Mouse (Mus musculus) MEL (cell line): ENCODE results near the gene Tmppe.

ENCODE experiments used
- CTCF ChIP-seq, 3 experiments: IDR thresholded peaks in 2 of 3; conservative IDR thresholded peaks in 1 of 3; 2 replicates each; pipeline ENCODE4 v1.5.1; 2011 to 2012; ENCODE audit warnings: low read length in 3 of 3, low read depth in 2 of 3, mild to moderate bottlenecking in 2 of 3, improper control_type of control experiment in 1 of 3, inconsistent platforms in 1 of 3, mixed read lengths in 1 of 3, moderate library complexity in 1 of 3; ENCODE audit not compliant: control insufficient read depth in 1 of 3, insufficient read depth in 1 of 3, poor library complexity in 1 of 3, severe bottlenecking in 1 of 3
- EP300 ChIP-seq, 2 experiments: IDR thresholded peaks; 2 replicates each; pipeline ENCODE4 v1.6.1; 2011; ENCODE audit warnings: improper control_type of control experiment in 2 of 2, low read length in 2 of 2, low read depth in 1 of 2, mild to moderate bottlenecking in 1 of 2
- GATA1 ChIP-seq: IDR thresholded peaks from 2 replicates; pipeline ENCODE4 v1.6.1; 2011; ENCODE audit warnings: low read depth, low read length, improper control_type of control experiment
- MAZ ChIP-seq: IDR thresholded peaks from 2 replicates; pipeline ENCODE4 v1.6.1; 2012; ENCODE audit warnings: low read depth, mild to moderate bottlenecking, inconsistent platforms, low read length, improper control_type of control experiment
- POLR2A ChIP-seq, 2 experiments: IDR thresholded peaks; 2 replicates each; pipeline ENCODE4 v1.6.1; 2011 to 2012; ENCODE audit warnings: low read length in 2 of 2, mild to moderate bottlenecking in 2 of 2, control low read depth in 1 of 2, improper control_type of control experiment in 1 of 2, low read depth in 1 of 2, moderate library complexity in 1 of 2; ENCODE audit not compliant: control insufficient read depth in 1 of 2, insufficient read depth in 1 of 2, poor library complexity in 1 of 2
- POLR2AphosphoS5 ChIP-seq: IDR thresholded peaks from 2 replicates; pipeline ENCODE4 v1.6.1; 2012; ENCODE audit warnings: low read depth, borderline replicate concordance, mild to moderate bottlenecking, inconsistent platforms, low read length, moderate library complexity, mixed read lengths
- TAL1 ChIP-seq: IDR thresholded peaks from 2 replicates; pipeline ENCODE4 v1.6.1; 2012; ENCODE audit warnings: mild to moderate bottlenecking, inconsistent platforms, low read length, moderate library complexity, mixed read lengths
- TCF12 ChIP-seq: IDR thresholded peaks from 2 replicates; pipeline ENCODE4 v1.6.1; 2014; ENCODE audit warnings: low read depth, mild to moderate bottlenecking, inconsistent platforms, low read length, improper control_type of control experiment, moderate library complexity
- ZKSCAN1 ChIP-seq: IDR thresholded peaks from 2 replicates; pipeline ENCODE4 v1.6.1; 2012; ENCODE audit warnings: low read depth, mild to moderate bottlenecking, inconsistent platforms, low read length, improper control_type of control experiment, moderate library complexity
- ZNF384 ChIP-seq: IDR thresholded peaks from 2 replicates; pipeline ENCODE4 v1.6.1; 2012; ENCODE audit warnings: low read depth, mild to moderate bottlenecking, inconsistent platforms, low read length, improper control_type of control experiment

- TF ChIP-seq POLR2A (IDR thresholded peaks at IDR 0.05; ENCODE audit: control insufficient read depth in 1 of 2, insufficient read depth in 1 of 2, low read depth in 1 of 2, low read length in 2 of 2, poor library complexity in 1 of 2) = no peak
- no peak for TF ChIP-seq MAZ
- no peak for TF ChIP-seq TCF12
- TF ChIP-seq CTCF (IDR thresholded peaks at IDR 0.05 in 2 of 3, conservative IDR thresholded peaks at IDR 0.05 in 1 of 3; ENCODE audit: control insufficient read depth in 1 of 3, insufficient read depth in 1 of 3, low read depth in 2 of 3, low read length in 3 of 3, poor library complexity in 1 of 3, severe bottlenecking in 1 of 3) = peak in 2 of 3 experiments; percentile 3 to 31; a peak in 2 of 6 replicates
- no peak for TF ChIP-seq GATA1
- no peak for TF ChIP-seq POLR2AphosphoS5
- TF ChIP-seq TAL1 = no peak
- no peak for TF ChIP-seq EP300 (IDR thresholded peaks at IDR 0.05; ENCODE audit: low read depth in 1 of 2, low read length in 2 of 2)
- TF ChIP-seq ZNF384 = no peak
- TF ChIP-seq ZKSCAN1 = no peak
These were observed 16.2 kb upstream of the Tmppe start for GRCm38 (mm10) chr9:114384691-114385090.
